Mouse (Mus musculus) fat pad, adult 2 months (tissue): ENCODE results near the gene Hmga2.

ENCODE experiments used
- DNase-seq: peaks from one replicate; pipeline ENCODE4 v3.0.0-alpha.2; 2011; ENCODE audit warnings: low read depth, low spot score; ENCODE audit errors: extremely low read depth

The Hmga2 gene

GRCm38 (mm10) chr10:120428430-120429198 lies 47.7 kb downstream of the Hmga2 start:
- DNase-seq: no peak

GRCm38 (mm10) chr10:120426086-120426610 lies 50.1 kb downstream of the Hmga2 start:
- DNase-seq: no peak

- DNase-seq: no peak
Observed at GRCm38 (mm10) chr10:120424015-120424414, 52.3 kb downstream of the Hmga2 start.

GRCm38 (mm10) chr10:120423256-120423655 lies 53.0 kb downstream of the Hmga2 start:
- no peak for DNase-seq

- no peak for DNase-seq
Observed at GRCm38 (mm10) chr10:120422820-120423219, 53.4 kb downstream of the Hmga2 start.

GRCm38 (mm10) chr10:120422050-120422449 lies 54.2 kb downstream of the Hmga2 start:
- DNase-seq: no peak

GRCm38 (mm10) chr10:120420971-120421629 lies 55.2 kb downstream of the Hmga2 start:
- no peak for DNase-seq

GRCm38 (mm10) chr10:120418738-120419523 lies 57.3 kb downstream of the Hmga2 start:
- DNase-seq: no peak

- DNase-seq: no peak
Observed at GRCm38 (mm10) chr10:120418211-120418610, 58.1 kb downstream of the Hmga2 start.

GRCm38 (mm10) chr10:120417488-120418118 lies 58.7 kb downstream of the Hmga2 start:
- no peak for DNase-seq

- DNase-seq: no peak
Observed at GRCm38 (mm10) chr10:120417116-120417487, 59.2 kb downstream of the Hmga2 start.

- DNase-seq: no peak
Observed at GRCm38 (mm10) chr10:120416628-120417027, 59.6 kb downstream of the Hmga2 start.

GRCm38 (mm10) chr10:120412215-120412614 lies 64.1 kb downstream of the Hmga2 start:
- DNase-seq: no peak

GRCm38 (mm10) chr10:120410958-120411357 lies 65.3 kb downstream of the Hmga2 start:
- no peak for DNase-seq

GRCm38 (mm10) chr10:120409131-120409530 lies 67.1 kb downstream of the Hmga2 start:
- DNase-seq: no peak

GRCm38 (mm10) chr10:120407230-120407629 lies 69.0 kb downstream of the Hmga2 start:
- no peak for DNase-seq

- no peak for DNase-seq
Observed at GRCm38 (mm10) chr10:120406038-120406437, 70.2 kb downstream of the Hmga2 start.

- DNase-seq: no peak
Observed at GRCm38 (mm10) chr10:120405322-120405721, 70.9 kb downstream of the Hmga2 start.

GRCm38 (mm10) chr10:120402966-120403365 lies 73.3 kb downstream of the Hmga2 start:
- DNase-seq: no peak

GRCm38 (mm10) chr10:120401787-120402186 lies 74.5 kb downstream of the Hmga2 start:
- DNase-seq: no peak
